Mouse (Mus musculus) kidney, adult 2 months (tissue): ENCODE measurements around the gene Cog2.

ENCODE experiments used
- CTCF ChIP-seq: fragments of 200-500 bp; conservative IDR thresholded peaks from 2 replicates; pipeline ENCODE4 v1.5.1; 2011; ENCODE audit warnings: low read depth, mild to moderate bottlenecking, control low read depth, low read length, moderate library complexity, mixed read lengths; ENCODE audit not compliant: insufficient read depth, insufficient read length
- POLR2A ChIP-seq: fragments of 200-500 bp; IDR thresholded peaks from one replicate; pipeline ENCODE4 v1.6.1; 2011; ENCODE audit warnings: low read depth, low read length, control low read depth

DNA sequence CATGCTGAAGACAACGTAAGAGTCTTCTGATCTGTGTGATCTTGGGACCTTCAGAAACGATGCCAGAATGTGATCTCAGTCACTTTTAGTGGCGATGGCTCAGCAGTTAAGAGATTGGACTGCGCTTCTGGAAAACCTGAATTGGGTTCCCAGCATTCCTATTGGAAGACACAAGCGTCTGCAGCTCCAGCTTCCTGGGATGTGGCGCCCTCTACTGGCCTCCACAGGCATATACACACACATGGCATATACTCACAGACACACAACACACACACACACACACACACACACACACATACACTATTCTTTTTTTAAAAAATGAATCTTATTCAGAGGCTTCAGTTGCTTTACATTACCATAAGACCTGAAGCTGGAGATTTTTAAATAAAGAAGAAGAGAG, 30.8 kb upstream of the Cog2 start:
- peak; percentile 31; the same call in 1 of the 2 replicates for TF ChIP-seq CTCF
- TF ChIP-seq POLR2A: no peak
